9 mouse cellular contexts compared by ENCODE assay signal in the genomic region with DNA sequence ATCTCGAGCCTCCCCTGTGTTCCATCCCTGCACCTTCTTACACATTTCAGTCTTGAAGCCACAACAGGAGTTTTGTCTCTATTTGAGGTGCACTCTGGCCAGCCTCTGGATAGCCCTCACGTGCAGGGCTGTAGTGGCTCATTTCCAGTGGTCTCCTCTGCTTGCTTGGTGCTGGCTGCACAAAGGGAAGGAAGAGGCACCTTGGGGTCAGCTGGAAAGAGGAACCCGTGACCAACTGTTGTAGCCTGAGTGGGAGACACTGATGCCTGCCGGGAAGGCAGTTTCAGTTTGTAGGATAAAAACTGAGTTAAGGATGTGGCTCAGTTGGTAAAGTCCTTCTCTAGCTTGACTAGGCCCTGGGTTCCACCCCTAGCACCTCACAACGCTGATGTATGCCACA. TPM values are rescaled to one million over a fixed set of nuclear protein-coding genes. Genes with fewer than 3 reads are reported as not detected.
DNase-seq lines count a peak whose midpoint lies in the region; ATAC-seq lines count a peak whose summit lies in the region.
"Had no signal": no experiment of that assay in that cellular context is flagged by ENCODE, and none has a peak within 500 bp of the region (broad histone marks: within the 10 kb centered on the region; RNA-seq: fewer than 3 reads in every experiment).

No protein-coding gene starts in this region.

- WGBS in hindbrain, embryonic 10.5 days = 70% methylated on average over 5 of the region's 5 CpGs
- WGBS in hindbrain, embryonic 16.5 days = 68% methylated on average over 5 of the region's 5 CpGs
- 66% methylated on average over 5 of the region's 5 CpGs for WGBS in neural tube, embryonic 13.5 days
- 63% methylated on average over 5 of the region's 5 CpGs for WGBS in neural tube, embryonic 15.5 days
- WGBS in limb, embryonic 13.5 days = 55% methylated on average over 5 of the region's 5 CpGs

- no peak for DNase-seq in hindbrain, embryonic 10.5 days (ENCODE audit: low spot score)
- DNase-seq in embryo, embryonic 9.5 days (ENCODE audit: extremely low spot score) = no peak
- DNase-seq in T-cell, adult 2 months (ENCODE audit: low spot score) = no peak
- DNase-seq: layer of hippocampus, postnatal 36 days had no signal

- H3K9me3 ChIP-seq in hindbrain, embryonic 10.5 days = no peaks in the 10 kb centered on the region
- H3K9me3 ChIP-seq in hindbrain, embryonic 16.5 days (ENCODE audit: control insufficient read depth, low read length) = no peaks in the 10 kb centered on the region
- H3K9me3 ChIP-seq in neural tube, embryonic 13.5 days = no peaks in the 10 kb centered on the region
- no peaks in the 10 kb centered on the region for H3K9me3 ChIP-seq in neural tube, embryonic 15.5 days (replicated peaks)
- H3K9me3 ChIP-seq in limb, embryonic 13.5 days = no peaks in the 10 kb centered on the region

- H3K27ac ChIP-seq in hindbrain, embryonic 10.5 days = 0 out of 2 replicates have a peak overlapping the region, but pooled peaks have one; percentile 2
- H3K27ac ChIP-seq in hindbrain, embryonic 16.5 days (ENCODE audit: low read depth, low read length) = no peak overlapping the region
- no peak overlapping the region; the same call in 1 of the 2 replicates for H3K27ac ChIP-seq in neural tube, embryonic 13.5 days (replicated peaks)
- H3K27ac ChIP-seq in neural tube, embryonic 15.5 days (replicated peaks) = no peak overlapping the region
- H3K27ac ChIP-seq in limb, embryonic 13.5 days = no peak overlapping the region; the same call in 1 of the 2 replicates

- H3K27me3 ChIP-seq in hindbrain, embryonic 10.5 days (ENCODE audit: insufficient read depth, poor library complexity, severe bottlenecking) = no peaks in the 10 kb centered on the region
- H3K27me3 ChIP-seq in hindbrain, embryonic 16.5 days (replicated peaks; ENCODE audit: control insufficient read depth, insufficient read depth, low read length) = no peaks in the 10 kb centered on the region
- no peaks in the 10 kb centered on the region for H3K27me3 ChIP-seq in neural tube, embryonic 13.5 days
- H3K27me3 ChIP-seq in neural tube, embryonic 15.5 days (replicated peaks) = no peaks in the 10 kb centered on the region
- H3K27me3 ChIP-seq in limb, embryonic 13.5 days = no peaks in the 10 kb centered on the region

- no peak overlapping the region for H3K4me2 ChIP-seq in hindbrain, embryonic 16.5 days (ENCODE audit: low read length)
- no peak overlapping the region for H3K4me2 ChIP-seq in neural tube, embryonic 13.5 days
- H3K4me2 ChIP-seq in neural tube, embryonic 15.5 days = no peak overlapping the region
- H3K4me2 ChIP-seq in limb, embryonic 13.5 days (replicated peaks) = peak overlapping the region; percentile 55; the same call in 1 of the 2 replicates

- no peak for ATAC-seq in hindbrain, embryonic 16.5 days
- no peak for ATAC-seq in neural tube, embryonic 13.5 days (ENCODE audit: low read depth)
- no peak for ATAC-seq in neural tube, embryonic 15.5 days (ENCODE audit: low FRiP score)
- ATAC-seq in limb, embryonic 13.5 days (ENCODE audit: low FRiP score, low read depth) = no peak
- no peak for ATAC-seq in megakaryocyte-erythroid progenitor cell, adult 5-6 weeks (replicated peaks; ENCODE audit: low FRiP score, low TSS enrichment, poor library complexity, severe bottlenecking)

- no peak overlapping the region for H3K4me3 ChIP-seq in hindbrain, embryonic 10.5 days
- no peak overlapping the region for H3K4me3 ChIP-seq in hindbrain, embryonic 16.5 days (ENCODE audit: low read length)
- no peak overlapping the region for H3K4me3 ChIP-seq in neural tube, embryonic 13.5 days
- H3K4me3 ChIP-seq in neural tube, embryonic 15.5 days (replicated peaks) = no peak overlapping the region
- H3K4me3 ChIP-seq in limb, embryonic 13.5 days = no peak overlapping the region

- H3K36me3 ChIP-seq in hindbrain, embryonic 10.5 days = peaks cover 8% of the 10 kb centered on the region
- H3K36me3 ChIP-seq in hindbrain, embryonic 16.5 days (ENCODE audit: control insufficient read depth, insufficient read depth, low read length) = 0 out of 2 replicates have a peak, but pooled peaks cover 2% of the 10 kb centered on the region
- H3K36me3 ChIP-seq in neural tube, embryonic 13.5 days = peaks cover 4% of the 10 kb centered on the region
- peaks cover 2% of the 10 kb centered on the region for H3K36me3 ChIP-seq in neural tube, embryonic 15.5 days
- peaks cover 4% of the 10 kb centered on the region for H3K36me3 ChIP-seq in limb, embryonic 13.5 days

- H3K9ac ChIP-seq in hindbrain, embryonic 16.5 days (ENCODE audit: low read depth, low read length) = no peak overlapping the region
- H3K9ac ChIP-seq in neural tube, embryonic 13.5 days = peak overlapping the region; percentile 4; the same call in 1 of the 2 replicates
- no peak overlapping the region for H3K9ac ChIP-seq in neural tube, embryonic 15.5 days (replicated peaks)
- H3K9ac ChIP-seq in limb, embryonic 13.5 days = no peak overlapping the region

- peaks cover 54% of the 10 kb centered on the region for H3K4me1 ChIP-seq in hindbrain, embryonic 10.5 days (replicated peaks)
- H3K4me1 ChIP-seq in hindbrain, embryonic 16.5 days (ENCODE audit: control insufficient read depth, insufficient read depth, low read depth, low read length) = peaks cover 22% of the 10 kb centered on the region
- H3K4me1 ChIP-seq in neural tube, embryonic 13.5 days (replicated peaks) = peaks cover 56% of the 10 kb centered on the region
- H3K4me1 ChIP-seq in neural tube, embryonic 15.5 days = peaks cover 43% of the 10 kb centered on the region
- peaks cover 67% of the 10 kb centered on the region for H3K4me1 ChIP-seq in limb, embryonic 13.5 days

RNA-seq across cellular contexts. Expression of gene Aagab, which starts 9.5 kb away (rescaled TPM):
- 46.0 and 50.4 TPM in 2 replicates for polyA plus RNA-seq in hindbrain, embryonic 10.5 days (2016; fragmentation: Nextera tagmentation; extraction: Ambion mirVana)
- polyA plus RNA-seq in hindbrain, embryonic 16.5 days (2015; fragmentation: Nextera tagmentation; extraction: Ambion mirVana) = 63.4 and 66.0 TPM in 2 replicates
- polyA plus RNA-seq in neural tube, embryonic 13.5 days (2015; fragmentation: Nextera tagmentation; extraction: Ambion mirVana) = 53.5 and 57.7 TPM in 2 replicates
- 51.5 and 56.0 TPM in 2 replicates for polyA plus RNA-seq in neural tube, embryonic 15.5 days (2015; fragmentation: Nextera tagmentation; extraction: Ambion mirVana)
- 21.7 and 26.2 TPM in 2 replicates for polyA plus RNA-seq in limb, embryonic 13.5 days (2015; fragmentation: Nextera tagmentation; extraction: Ambion mirVana)
- total RNA-seq in megakaryocyte-erythroid progenitor cell, adult 5-6 weeks (2014; fragmentation: Nextera tagmentation) = 21.4 and 22.3 TPM in 2 replicates
- 18.1 and 40.3 TPM in 2 replicates for total RNA-seq in megakaryocyte-erythroid progenitor cell, adult 5-6 weeks (2017)

RNA-seq across cellular contexts. Expression of gene Iqch, which starts 9.7 kb away (rescaled TPM):
- 0.07 and 0.13 TPM in 2 replicates for polyA plus RNA-seq in hindbrain, embryonic 10.5 days (2016; fragmentation: Nextera tagmentation; extraction: Ambion mirVana)
- 0.14 and 0.16 TPM in 2 replicates for polyA plus RNA-seq in hindbrain, embryonic 16.5 days (2015; fragmentation: Nextera tagmentation; extraction: Ambion mirVana)
- polyA plus RNA-seq in neural tube, embryonic 13.5 days (2015; fragmentation: Nextera tagmentation; extraction: Ambion mirVana) = 0.51 and 0.53 TPM in 2 replicates
- polyA plus RNA-seq in neural tube, embryonic 15.5 days (2015; fragmentation: Nextera tagmentation; extraction: Ambion mirVana) = 0.12 and 0.24 TPM in 2 replicates
- 0.15 and 0.20 TPM in 2 replicates for polyA plus RNA-seq in limb, embryonic 13.5 days (2015; fragmentation: Nextera tagmentation; extraction: Ambion mirVana)
- 0.07 TPM in 1 of 2 replicates, not detected in the other for total RNA-seq in megakaryocyte-erythroid progenitor cell, adult 5-6 weeks (2014; fragmentation: Nextera tagmentation)
- not detected in 2 replicates for total RNA-seq in megakaryocyte-erythroid progenitor cell, adult 5-6 weeks (2017)
